Mouse (Mus musculus) bone marrow macrophage, adult 2 months (primary cell): ENCODE measurements at regions not wholly inside any gene's neighbourhood (a gene's known extent, or its start where the extent isn't known, plus 50 kb on each side); places are given as distances from the start of the nearest gene placed in this dataset.

Source experiments
- H3K27ac ChIP-seq: 2 replicates; pipeline ENCODE4 v1.5.1; 2012; ENCODE audit warnings: low read depth, low read length; ENCODE audit not compliant: insufficient read depth
- H3K4me1 ChIP-seq: 2 replicates; pipeline ENCODE4 v1.6.1; 2012; ENCODE audit warnings: low read length; ENCODE audit not compliant: control insufficient read depth, insufficient read depth
- H3K4me3 ChIP-seq: 2 replicates; pipeline ENCODE4 v1.5.1; 2012; ENCODE audit warnings: mild to moderate bottlenecking, low read length, moderate library complexity; ENCODE audit not compliant: insufficient read depth
- CTCF ChIP-seq: IDR thresholded peaks from 2 replicates; pipeline ENCODE4 v1.5.1; 2012; ENCODE audit warnings: low read depth, mild to moderate bottlenecking, low read length, moderate library complexity
- POLR2A ChIP-seq: IDR thresholded peaks from 2 replicates; pipeline ENCODE4 v1.6.1; 2012; ENCODE audit warnings: mild to moderate bottlenecking, low read depth, low read length, borderline replicate concordance

DNA sequence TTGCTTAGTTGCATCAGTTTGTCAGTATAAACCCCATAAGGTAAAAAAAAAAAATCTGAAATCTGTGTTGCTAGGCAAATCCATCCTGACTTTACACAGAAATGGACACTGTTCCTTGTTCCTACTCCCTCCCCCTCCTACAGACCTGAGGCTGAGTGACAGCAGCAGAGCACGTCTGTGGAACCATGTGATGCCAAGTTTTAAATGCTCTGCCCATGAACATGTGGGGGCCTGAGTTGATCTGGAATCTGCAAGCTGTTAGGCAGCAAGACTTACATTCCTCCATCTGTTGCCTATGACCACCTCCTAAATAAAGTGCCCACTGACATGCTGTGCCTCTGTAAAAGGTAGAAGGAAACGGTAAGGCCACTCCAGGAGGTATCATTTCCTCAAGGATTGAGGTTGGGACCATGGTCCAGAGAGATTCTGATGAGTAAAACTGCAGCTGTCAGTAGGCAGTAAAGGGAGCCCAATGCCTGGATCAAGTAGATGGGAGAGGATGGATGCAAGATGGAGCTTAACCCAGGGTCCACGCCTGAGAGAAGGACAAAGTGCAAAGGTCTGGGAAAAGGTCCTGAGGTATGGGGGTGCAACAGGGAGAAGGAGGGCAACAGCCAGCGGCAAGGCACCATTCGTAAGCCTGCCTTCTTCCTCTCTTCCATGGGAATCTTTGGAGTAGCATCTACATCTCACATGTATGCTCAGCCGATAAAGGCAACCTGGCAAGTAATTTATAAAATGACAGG is 264.0 kb upstream of the Hnrnpa3 start:
- no peak for TF ChIP-seq CTCF
- TF ChIP-seq POLR2A = no peak
- no peak overlapping the region for H3K4me3 ChIP-seq
- H3K27ac ChIP-seq = no peak overlapping the region
- no peaks in the 10 kb centered on the region for H3K4me1 ChIP-seq

DNA sequence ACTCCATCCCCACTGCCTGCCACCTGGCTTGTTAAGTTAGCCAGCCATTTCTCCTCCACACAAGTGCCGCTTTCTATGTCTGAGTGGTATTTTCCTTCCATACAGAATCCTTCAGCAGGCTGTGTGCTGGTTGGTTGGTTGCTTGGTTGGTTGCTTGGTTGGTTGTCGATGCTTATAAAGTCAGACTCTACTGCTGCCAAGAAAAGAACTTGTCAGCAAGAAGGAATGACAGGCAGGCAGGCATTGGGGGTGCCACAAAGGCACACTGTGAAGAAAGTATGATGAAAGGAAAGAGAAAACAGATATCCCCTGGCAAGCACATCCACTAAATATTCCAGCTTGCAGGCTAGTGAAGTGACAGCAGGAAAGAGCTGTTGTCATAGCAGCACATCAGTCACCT is 263.0 kb upstream of the Hnrnpa3 start:
- Histone ChIP-seq H3K4me3 (no peak overlapping the region), H3K27ac (no peak overlapping the region), H3K4me1 (no peaks in the 10 kb centered on the region)
- TF ChIP-seq POLR2A (no peak), CTCF (no peak)

GRCm38 (mm10) chr2:75400291-75400870 is 258.7 kb upstream of the Hnrnpa3 start:
- TF ChIP-seq POLR2A (no peak), CTCF (no peak)
- no peak overlapping the region for H3K27ac ChIP-seq
- no peak overlapping the region for H3K4me3 ChIP-seq
- no peaks in the 10 kb centered on the region for H3K4me1 ChIP-seq

DNA sequence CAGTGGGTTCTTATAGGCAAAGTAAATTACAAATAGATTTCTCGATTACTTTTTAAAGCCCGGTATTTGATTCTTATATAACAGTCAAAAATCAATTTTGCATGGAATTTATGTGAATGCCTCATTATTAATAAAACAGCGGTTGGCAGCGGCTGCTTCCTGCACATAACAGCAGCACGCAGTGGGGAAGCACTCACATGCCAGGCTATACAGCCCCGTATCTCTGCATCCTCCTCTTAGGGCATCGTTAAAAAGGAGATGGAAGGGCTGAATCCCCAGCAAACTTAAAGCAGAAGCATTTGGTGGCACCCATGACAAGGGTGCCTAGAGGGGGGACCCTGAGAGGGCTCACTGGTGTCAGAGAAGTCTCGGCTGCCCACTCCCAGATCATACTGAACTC is 255.3 kb upstream of the Hnrnpa3 start:
- TF ChIP-seq POLR2A (no peak), CTCF (no peak)
- no peak overlapping the region for H3K4me3 ChIP-seq
- no peak overlapping the region for H3K27ac ChIP-seq
- H3K4me1 ChIP-seq = no peaks in the 10 kb centered on the region

GRCm38 (mm10) chr2:75405524-75406214 is 253.4 kb upstream of the Hnrnpa3 start:
- no peak overlapping the region for H3K4me3 ChIP-seq
- TF ChIP-seq CTCF (no peak), POLR2A (no peak)
- H3K27ac ChIP-seq = no peak overlapping the region

GRCm38 (mm10) chr2:75406721-75407455 is 252.2 kb upstream of the Hnrnpa3 start:
- TF ChIP-seq CTCF (no peak), POLR2A (no peak)

More at GRCm38 (mm10) chr2:75405524-75406214, 253.4 kb upstream of the Hnrnpa3 start:
- H3K4me1 ChIP-seq = no peaks in the 10 kb centered on the region

DNA sequence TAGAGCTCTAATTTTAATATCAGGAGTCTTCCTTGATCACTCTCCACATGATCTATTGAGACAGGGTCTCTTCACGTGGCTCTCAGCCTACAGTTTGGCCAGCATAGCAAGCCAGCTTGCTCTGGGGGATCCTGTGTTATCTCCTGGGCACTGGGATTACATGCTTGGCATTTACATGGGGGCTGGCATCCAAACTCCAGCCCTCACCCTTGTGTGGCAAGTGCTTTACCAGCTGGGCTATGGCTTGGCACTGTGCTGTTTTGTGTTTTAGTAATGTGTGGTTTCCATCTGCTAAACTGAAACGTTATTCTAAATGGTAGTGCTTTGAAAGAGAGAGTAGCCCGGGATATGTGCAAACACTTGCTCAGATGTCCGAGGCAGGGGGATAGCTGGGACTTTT is 251.5 kb upstream of the Hnrnpa3 start:
- no peak overlapping the region for H3K27ac ChIP-seq
- H3K4me3 ChIP-seq = no peak overlapping the region
- TF ChIP-seq CTCF = no peak
- H3K4me1 ChIP-seq = no peaks in the 10 kb centered on the region

More at GRCm38 (mm10) chr2:75406721-75407455, 252.2 kb upstream of the Hnrnpa3 start:
- Histone ChIP-seq H3K4me1 (no peaks in the 10 kb centered on the region), H3K4me3 (no peak overlapping the region), H3K27ac (no peak overlapping the region)

GRCm38 (mm10) chr2:75408016-75408415 is 251.0 kb upstream of the Hnrnpa3 start:
- H3K4me1 ChIP-seq = no peaks in the 10 kb centered on the region
- no peak overlapping the region for H3K4me3 ChIP-seq
- no peak for TF ChIP-seq POLR2A
- TF ChIP-seq CTCF = no peak
- H3K27ac ChIP-seq = no peak overlapping the region

GRCm38 (mm10) chr2:75409806-75410205 is 249.3 kb upstream of the Hnrnpa3 start:
- no peak overlapping the region for H3K4me3 ChIP-seq
- H3K27ac ChIP-seq = no peak overlapping the region
- TF ChIP-seq CTCF = no peak
- no peak for TF ChIP-seq POLR2A
- no peaks in the 10 kb centered on the region for H3K4me1 ChIP-seq

DNA sequence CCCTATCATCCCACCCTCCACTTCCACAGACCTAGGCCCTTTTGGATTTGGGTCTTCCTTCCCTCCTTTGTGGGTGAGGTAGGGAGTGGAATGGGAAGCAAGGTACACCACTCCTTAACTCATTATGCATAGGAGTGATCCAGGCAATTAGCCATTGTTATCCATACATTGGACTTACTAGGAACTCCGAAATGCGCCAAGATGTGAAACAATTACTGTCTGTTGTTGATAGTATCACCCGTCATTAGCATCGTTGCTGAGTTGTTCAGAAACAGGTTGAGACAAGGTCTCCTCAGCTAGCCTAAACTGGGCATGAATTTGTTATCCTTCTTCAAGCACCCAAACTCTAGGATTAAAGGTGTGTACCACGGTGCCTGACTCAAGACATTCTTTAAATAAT is 246.3 kb upstream of the Hnrnpa3 start:
- TF ChIP-seq CTCF = no peak
- TF ChIP-seq POLR2A = no peak
- Histone ChIP-seq H3K27ac (no peak overlapping the region), H3K4me1 (no peaks in the 10 kb centered on the region), H3K4me3 (no peak overlapping the region)
